Mouse (Mus musculus) adrenal gland, postnatal 4 days (tissue): ENCODE data around the gene Gm3336. TPM values are rescaled to one million over a fixed set of nuclear protein-coding genes. Genes with fewer than 3 reads are reported as not detected.

Source experiments
- DNase-seq, 2 experiments: peaks; one replicate each; pipeline ENCODE4 v3.0.0; 2021 to 2022; ENCODE audit warnings: low spot score in 2 of 2, mixed read lengths in 2 of 2
- total RNA-seq, 2 experiments: library from RNA; stranded (reverse); gene quantifications; 2 replicates each; pipeline ENCODE4 v1.2.3; 2021

Gene Gm3336
- total RNA-seq, 2 experiments from 2014 or later = not detected

- DNase-seq = no peak
These were observed 22.9 kb upstream of the Gm3336 start for GRCm38 (mm10) chr8:70695318-70696018.

GRCm38 (mm10) chr8:70696019-70696885 is 22.1 kb upstream of the Gm3336 start:
- peak; percentile 61 to 65 for DNase-seq

- DNase-seq = no peak
These were observed 21.4 kb upstream of the Gm3336 start for GRCm38 (mm10) chr8:70696946-70697345.

GRCm38 (mm10) chr8:70697366-70698250 is 20.7 kb upstream of the Gm3336 start:
- no peak for DNase-seq

GRCm38 (mm10) chr8:70698310-70699109 is 19.8 kb upstream of the Gm3336 start, which contains the start of gene Jund:
TSS of gene Jund (plus strand) at chr8:70698949.
- DNase-seq = peak; percentile 98 to 100

GRCm38 (mm10) chr8:70699116-70699833 is 19.1 kb upstream of the Gm3336 start:
- DNase-seq = peak in 1 of 2 experiments; percentile 34

GRCm38 (mm10) chr8:70699834-70700554 is 18.3 kb upstream of the Gm3336 start:
- peak; percentile 53 to 65 for DNase-seq

GRCm38 (mm10) chr8:70700555-70700922 is 17.8 kb upstream of the Gm3336 start:
- DNase-seq = peak; percentile 79 to 83

- no peak for DNase-seq
These were observed 17.0 kb upstream of the Gm3336 start for GRCm38 (mm10) chr8:70701048-70701981.

GRCm38 (mm10) chr8:70701982-70702841 is 16.1 kb upstream of the Gm3336 start:
- DNase-seq = no peak

GRCm38 (mm10) chr8:70702842-70703182 is 15.5 kb upstream of the Gm3336 start:
- DNase-seq = no peak

- DNase-seq = no peak
These were observed 15.1 kb upstream of the Gm3336 start, which contains the start of gene Iqcn for GRCm38 (mm10) chr8:70703287-70703686. TSS of gene Iqcn (plus strand) at chr8:70703457.

GRCm38 (mm10) chr8:70708281-70708680 is 10.1 kb upstream of the Gm3336 start:
- no peak for DNase-seq

- no peak for DNase-seq
These were observed 8.5 kb upstream of the Gm3336 start for GRCm38 (mm10) chr8:70709794-70710193.

GRCm38 (mm10) chr8:70710296-70710695 is 8.0 kb upstream of the Gm3336 start:
- DNase-seq = no peak

GRCm38 (mm10) chr8:70711041-70711440 is 7.3 kb upstream of the Gm3336 start:
- no peak for DNase-seq

- no peak for DNase-seq
These were observed 4.4 kb upstream of the Gm3336 start for GRCm38 (mm10) chr8:70713991-70714390.
